Mouse (Mus musculus): ENCODE data around the gene Skint6. TPM values are rescaled to one million over a fixed set of nuclear protein-coding genes. Genes with fewer than 3 reads are reported as not detected.

The Skint6 gene
- polyA plus RNA-seq, 1 experiment = not detected

- Histone ChIP-seq H3K27me3 (ENCODE audit: control insufficient read depth, insufficient read depth, low read length) (no peaks in the 10 kb centered on the region), H3K4me1 (replicated peaks; ENCODE audit: control insufficient read depth, insufficient read depth, low read length) (no peaks in the 10 kb centered on the region), H3K27ac (ENCODE audit: control insufficient read depth, insufficient read depth, low read length) (no peak overlapping the region), H3K4me3 (ENCODE audit: control insufficient read depth, insufficient read depth, low read length) (no peak overlapping the region), H3K36me3 (ENCODE audit: control insufficient read depth, insufficient read depth, low read length) (no peaks in the 10 kb centered on the region)
- no peak for DNase-seq
- WGBS = 2% methylated on average over 1 of the region's 1 CpGs
- TF ChIP-seq POLR2A (IDR thresholded peaks at IDR 0.05; ENCODE audit: control insufficient read depth, extremely low read depth, insufficient read depth, low read length, poor library complexity) (no peak), CTCF (IDR thresholded peaks at IDR 0.05; ENCODE audit: borderline replicate concordance, control insufficient read depth, extremely low read depth, insufficient read depth, low read length, poor library complexity) (no peak)
Observed at GRCm38 (mm10) chr4:112790646-112791045, 496.1 kb downstream of the Skint6 start.

- no peak for TF ChIP-seq POLR2A (IDR thresholded peaks at IDR 0.05; ENCODE audit: control insufficient read depth, extremely low read depth, insufficient read depth, low read length, poor library complexity)
- TF ChIP-seq CTCF (IDR thresholded peaks at IDR 0.05; ENCODE audit: borderline replicate concordance, control insufficient read depth, extremely low read depth, insufficient read depth, low read length, poor library complexity) = no peak
- no peaks in the 10 kb centered on the region for H3K36me3 ChIP-seq (ENCODE audit: control insufficient read depth, insufficient read depth, low read length)
- H3K27ac ChIP-seq (ENCODE audit: control insufficient read depth, insufficient read depth, low read length) = no peak within 1 kb of the TSS
- 82% methylated on average over 1 of the region's 1 CpGs for WGBS
- H3K4me1 ChIP-seq (replicated peaks; ENCODE audit: control insufficient read depth, insufficient read depth, low read length) = no peaks in the 10 kb centered on the region
- no peak for DNase-seq
- H3K27me3 ChIP-seq (ENCODE audit: control insufficient read depth, insufficient read depth, low read length) = no peaks in the 10 kb centered on the region
- no peak within 1 kb of the TSS for H3K4me3 ChIP-seq (ENCODE audit: control insufficient read depth, insufficient read depth, low read length)
Observed at GRCm38 (mm10) chr4:112774766-112775165, 512.0 kb downstream of the Skint6 start, which contains the start of gene Skint10. Skint10 (minus strand) TSS chr4:112774866.
